Mouse (Mus musculus) liver, embryonic 16.5 days (tissue): ENCODE measurements around the gene Cdkl3. TPM values are rescaled to one million over a fixed set of nuclear protein-coding genes. Genes with fewer than 3 reads are reported as not detected.
A peak's percentile ranks its signal among the peaks of the same experiment; 100 is the strongest.

Experiments used
- ATAC-seq: fragments of 200-750 bp; cut with Nextera tagmentation; 2 replicates; pipeline ENCODE4 v1.8.0; 2017; ENCODE audit warnings: low read depth, mild to moderate bottlenecking, moderate number of reproducible peaks, moderate library complexity
- H3K27ac ChIP-seq: fragments of 300-500 bp; sonication (generic); 2 replicates; pipeline ENCODE4 v1.5.1; 2014; ENCODE audit warnings: mild to moderate bottlenecking, low read length
- H3K27me3 ChIP-seq: fragments of 300-500 bp; sonication (generic); 2 replicates; pipeline ENCODE4 v1.6.1; 2014; ENCODE audit warnings: low read depth, low read length, mixed read lengths; ENCODE audit not compliant: control insufficient read depth, insufficient read depth
- H3K36me3 ChIP-seq: fragments of 300-500 bp; sonication (generic); 2 replicates; pipeline ENCODE4 v1.6.1; 2014; ENCODE audit warnings: mild to moderate bottlenecking; ENCODE audit not compliant: control insufficient read depth, insufficient read depth
- H3K4me1 ChIP-seq: fragments of 300-500 bp; sonication (generic); 2 replicates; pipeline ENCODE4 v1.6.1; 2014; ENCODE audit warnings: low read depth, low read length, mixed read lengths; ENCODE audit not compliant: control insufficient read depth
- H3K4me2 ChIP-seq: fragments of 300-500 bp; sonication (generic); 2 replicates; pipeline ENCODE4 v1.6.1; 2014; ENCODE audit warnings: low read depth, low read length, mixed read lengths
- H3K4me3 ChIP-seq: fragments of 300-500 bp; sonication (generic); 2 replicates; pipeline ENCODE4 v1.5.1; 2014; ENCODE audit warnings: low read depth, mild to moderate bottlenecking, low read length
- H3K9ac ChIP-seq: fragments of 300-500 bp; sonication (generic); 2 replicates; pipeline ENCODE4 v1.6.1; 2014; ENCODE audit warnings: low read depth, low read length
- H3K9me3 ChIP-seq: fragments of 300-500 bp; sonication (generic); replicated peaks from 2 replicates; pipeline ENCODE4 v1.6.1; 2016; ENCODE audit warnings: low read length; ENCODE audit not compliant: control insufficient read depth
- WGBS: fragments of 180-500 bp; shearing (Covaris S2); extraction: QIAGEN DNeasy Blood & Tissue Kit; methylation state at CpG from one replicate; pipeline ENCODE4 v1.1.7; 2014; ENCODE audit not compliant: insufficient replicate concordance; 5-methylcytosine and 5-hydroxymethylcytosine counted together
- microRNA-seq: library from miRNA; unstranded; fragments of <30 nt; microRNA quantifications from one replicate; pipeline ENCODE4, GENCODE M21; 2016
- polyA plus RNA-seq: library from polyadenylated mRNA; unstranded; fragments of >200 nt; fragmentation: Nextera tagmentation; extraction: Ambion mirVana; gene quantifications from 2 replicates; pipeline ENCODE4 v1.2.1, GENCODE M21; 2015

Gene Cdkl3
- polyA plus RNA-seq, 1 experiment from 2014 or later, result 0.84 TPM

DNA sequence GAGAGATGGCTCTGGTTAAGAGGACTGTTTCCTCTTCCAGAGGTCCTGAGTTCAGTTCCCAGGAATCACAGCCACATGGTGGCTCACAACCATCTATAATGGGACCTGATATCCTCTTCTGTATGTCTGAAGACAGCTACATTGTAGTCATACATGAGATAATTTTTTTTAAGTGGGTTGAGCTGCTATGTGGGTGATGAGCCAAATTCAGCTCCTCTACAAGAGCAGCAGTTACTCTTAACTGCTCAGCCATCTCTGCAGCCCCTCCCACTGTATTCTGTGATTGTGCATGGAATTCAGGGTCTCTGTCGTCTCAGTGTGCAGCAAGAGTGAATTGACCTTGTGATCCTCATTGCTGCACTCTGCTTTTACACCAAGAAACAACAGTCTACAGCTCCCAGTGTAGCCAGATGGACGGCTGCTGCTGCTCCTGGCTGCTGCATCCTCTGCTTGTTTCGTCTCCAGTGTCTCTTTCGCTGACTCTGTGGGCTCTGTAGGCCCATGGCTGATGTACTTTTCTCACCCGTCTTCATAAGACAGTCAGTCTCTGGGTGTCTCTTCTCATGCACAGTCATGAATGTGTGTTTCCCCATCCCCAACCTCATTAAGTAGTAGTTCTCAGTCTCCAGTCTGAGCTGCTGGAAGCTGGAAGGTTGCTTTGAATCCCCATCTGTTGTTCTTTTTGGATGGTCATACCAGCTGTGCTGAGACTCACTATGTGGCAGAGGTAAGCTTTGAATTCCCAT, 124.5 kb downstream of the Cdkl3 start:
- H3K36me3 ChIP-seq, result peaks cover 13% of the 10 kb centered on the region
- WGBS, result 67% methylated on average over 5 of the region's 5 CpGs
- no peak overlapping the region for H3K4me3 ChIP-seq
- H3K9ac ChIP-seq, result no peak overlapping the region
- H3K27ac ChIP-seq, result no peak overlapping the region
- H3K4me2 ChIP-seq, result no peak overlapping the region
- ATAC-seq, result no peak
- no peaks in the 10 kb centered on the region for H3K9me3 ChIP-seq
- peaks cover 3% of the 10 kb centered on the region for H3K4me1 ChIP-seq
- H3K27me3 ChIP-seq, result no peaks in the 10 kb centered on the region

DNA sequence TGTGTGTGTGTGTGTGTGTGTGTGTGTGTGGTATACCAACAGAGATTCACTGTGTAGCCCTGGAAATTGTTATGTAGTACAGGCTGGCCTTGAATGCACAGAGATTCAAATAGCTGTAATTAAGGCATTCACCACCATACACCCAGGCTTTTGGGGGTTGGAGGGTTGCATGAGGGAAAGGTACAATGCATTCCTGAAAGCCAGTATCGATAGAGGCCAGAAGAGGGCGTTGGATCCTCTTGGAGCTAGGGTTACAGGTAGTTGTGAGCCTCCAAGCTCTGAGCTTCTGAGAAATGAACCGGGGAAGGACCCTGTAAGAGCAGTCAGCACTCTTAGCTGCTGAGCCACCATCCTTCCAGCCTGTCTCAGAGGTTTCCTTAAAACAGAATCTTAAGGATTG, 125.2 kb downstream of the Cdkl3 start:
- peaks cover 9% of the 10 kb centered on the region for H3K36me3 ChIP-seq
- H3K4me3 ChIP-seq, result no peak overlapping the region
- no peak overlapping the region for H3K9ac ChIP-seq
- H3K9me3 ChIP-seq, result no peaks in the 10 kb centered on the region
- H3K4me1 ChIP-seq, result peaks cover 3% of the 10 kb centered on the region
- H3K27ac ChIP-seq, result no peak overlapping the region
- WGBS, result 30% methylated on average over 3 of the region's 3 CpGs
- H3K27me3 ChIP-seq, result no peaks in the 10 kb centered on the region
- no peak overlapping the region for H3K4me2 ChIP-seq
- no peak for ATAC-seq

DNA sequence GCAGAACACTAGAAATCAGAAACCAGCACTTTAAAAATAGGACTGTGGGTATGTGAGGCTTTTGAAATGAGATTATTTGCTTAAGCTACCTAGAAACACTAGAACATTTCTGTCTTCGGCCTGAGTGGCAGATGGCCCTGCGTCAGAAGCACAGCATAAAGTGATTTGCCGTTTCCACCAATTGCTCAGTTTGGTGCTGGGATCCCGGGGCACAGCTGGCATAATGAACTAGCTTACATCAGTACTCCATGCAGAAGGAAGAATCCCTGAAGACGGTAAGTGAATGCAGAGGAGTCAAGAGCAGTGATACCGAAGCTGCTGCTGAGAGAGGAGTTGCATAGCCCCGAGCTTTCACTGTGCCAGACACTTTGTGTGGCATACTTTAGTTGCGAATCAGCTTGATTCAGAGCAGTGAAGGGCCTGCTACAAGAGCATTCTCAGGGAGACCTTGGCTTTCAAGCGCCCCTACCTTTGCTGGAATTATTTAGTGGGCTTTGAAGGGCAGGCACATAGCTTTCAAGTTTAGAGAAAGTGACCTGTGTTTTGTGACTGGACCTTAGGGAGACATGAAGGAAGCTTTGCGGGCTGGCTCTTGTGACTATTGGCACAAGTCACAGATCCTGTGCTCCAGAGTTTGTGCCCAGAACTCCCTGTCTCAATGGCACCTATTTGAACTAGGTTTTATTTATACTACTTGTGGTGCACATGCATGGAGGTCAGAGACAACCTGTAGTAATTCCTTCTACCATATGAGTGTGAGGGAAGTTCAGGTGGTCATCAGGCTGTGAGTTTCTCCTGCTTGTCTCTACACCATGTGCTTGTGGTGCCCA, 125.8 kb downstream of the Cdkl3 start:
- no peaks in the 10 kb centered on the region for H3K9me3 ChIP-seq
- ATAC-seq, result no peak
- WGBS, result 78% methylated on average over 10 of the region's 10 CpGs
- peaks cover 3% of the 10 kb centered on the region; the same call in 1 of the 2 replicates for H3K36me3 ChIP-seq
- H3K4me3 ChIP-seq, result no peak overlapping the region
- H3K27ac ChIP-seq, result no peak overlapping the region
- H3K27me3 ChIP-seq, result no peaks in the 10 kb centered on the region
- H3K9ac ChIP-seq, result no peak overlapping the region
- H3K4me1 ChIP-seq, result no peaks in the 10 kb centered on the region; the same call in 1 of the 2 replicates
- H3K4me2 ChIP-seq, result no peak overlapping the region

DNA sequence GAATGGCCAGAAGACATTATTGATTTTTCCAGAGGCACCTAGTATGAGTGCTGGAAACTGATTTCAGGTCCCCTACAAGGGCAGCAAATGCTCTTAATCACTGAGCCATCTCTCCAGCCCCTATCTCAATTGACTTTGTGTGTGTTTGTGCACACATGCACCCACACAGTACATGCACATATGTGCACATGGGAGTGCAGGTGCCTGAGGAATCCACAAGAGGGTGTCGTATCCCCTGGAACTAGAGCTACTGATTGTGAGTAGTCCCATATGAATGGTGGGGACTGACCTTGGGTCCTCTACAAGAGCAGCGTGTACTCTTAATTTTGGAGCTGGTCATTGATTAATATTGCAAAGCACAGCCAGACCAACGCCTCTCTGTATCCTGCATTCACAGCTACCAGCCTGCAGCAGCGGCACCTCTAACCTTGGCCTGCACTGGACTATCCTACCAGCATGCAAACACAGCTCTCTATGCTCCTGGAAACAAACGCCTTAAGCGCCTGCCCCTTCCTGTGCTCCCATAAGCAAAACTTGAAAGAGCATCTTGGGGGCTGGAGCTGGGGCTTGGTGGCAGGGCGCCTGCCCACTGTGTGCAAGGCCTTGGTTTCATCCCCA, 126.5 kb downstream of the Cdkl3 start:
- Histone ChIP-seq H3K4me2 (no peak overlapping the region), H3K36me3 (no peaks in the 10 kb centered on the region), H3K27me3 (no peaks in the 10 kb centered on the region), H3K9ac (no peak overlapping the region), H3K27ac (no peak overlapping the region), H3K4me1 (no peaks in the 10 kb centered on the region; the same call in 1 of the 2 replicates), H3K4me3 (no peak overlapping the region), H3K9me3 (no peaks in the 10 kb centered on the region)
- no peak for ATAC-seq
- WGBS, result 75% methylated on average over 7 of the region's 7 CpGs

Small RNA genes within 50 kb of the gene (microRNA-seq; reads per million reads assigned to microRNA genes)
- gene Gm24157 (not detected), gene Mir3061 (31.0 reads per million, percentile 42 among the genes with 10 or more reads in this experiment)

Other genes starting within 250 kb of the Cdkl3 start
- gene Sec24a, start 240.6 kb upstream of the Cdkl3 start, polyA plus RNA-seq, result 7.9 and 8.8 TPM in 2 replicates
- 73.4 and 77.2 TPM in 2 replicates for gene Sar1b, start 240.5 kb upstream of the Cdkl3 start, polyA plus RNA-seq
- gene Jade2, start 146.6 kb upstream of the Cdkl3 start, polyA plus RNA-seq, result 0.64 and 0.79 TPM in 2 replicates
- 40.6 and 41.7 TPM in 2 replicates for gene Cdkn2aipnl, start 36.6 kb upstream of the Cdkl3 start, polyA plus RNA-seq
- gene Ube2b, start 3.5 kb upstream of the Cdkl3 start, polyA plus RNA-seq, result 153 and 156 TPM in 2 replicates
- gene Ppp2ca, start 94.5 kb downstream of the Cdkl3 start, polyA plus RNA-seq, result 26.5 and 26.9 TPM in 2 replicates
- gene Olfr1373, start 141.3 kb downstream of the Cdkl3 start, polyA plus RNA-seq, result not detected in 2 replicates
- gene Olfr1371, start 209.8 kb downstream of the Cdkl3 start, polyA plus RNA-seq, result not detected in 2 replicates
- gene Skp1a, start 227.8 kb downstream of the Cdkl3 start, polyA plus RNA-seq, result 247 and 265 TPM in 2 replicates